Mouse (Mus musculus): ENCODE measurements around the gene Catip. TPM values are rescaled to one million over a fixed set of nuclear protein-coding genes. Genes with fewer than 3 reads are reported as not detected.
A peak's percentile ranks its signal among the peaks of the same experiment; 100 is the strongest.

The Catip gene
- total RNA-seq (2014; rRNA removed; ENCODE audit: low replicate concordance) (0.12 TPM in 1 of 2 replicates, not detected in the other), polyA plus RNA-seq (2015; fragmentation: Nextera tagmentation; extraction: Ambion mirVana) (0.51 and 0.61 TPM in 2 replicates)

GRCm38 (mm10) chr1:74361812-74362211 is at the start of gene Catip:
TSS of gene Catip (plus strand) at chr1:74362108.
- no peaks in the 10 kb centered on the region for H3K9me3 ChIP-seq (replicated peaks; ENCODE audit: control insufficient read depth, low read length)
- DNase-seq (ENCODE audit: low spot score) (peak; percentile 86), ATAC-seq (ENCODE audit: insufficient read depth, low read depth) (peak; percentile 74)
- no peaks in the 10 kb centered on the region for H3K36me3 ChIP-seq (replicated peaks; ENCODE audit: control insufficient read depth, insufficient read depth, low read length)
- no peak within 1 kb of the TSS for H3K4me3 ChIP-seq (ENCODE audit: low read depth, low read length)
- H3K27ac ChIP-seq (ENCODE audit: low read depth) = no peak within 1 kb of the TSS
- no peak within 1 kb of the TSS for H3K9ac ChIP-seq (replicated peaks; ENCODE audit: low read depth, low read length)
- H3K4me1 ChIP-seq (ENCODE audit: control insufficient read depth, insufficient read depth) = no peaks in the 10 kb centered on the region
- H3K27me3 ChIP-seq (ENCODE audit: control insufficient read depth, insufficient read depth, low read length) = no peaks in the 10 kb centered on the region
- WGBS = 3% methylated on average over 2 of the region's 2 CpGs
- TF ChIP-seq CTCF (IDR thresholded peaks at IDR 0.05; ENCODE audit: low read depth) (peak; percentile 92), EP300 (IDR thresholded peaks at IDR 0.05; ENCODE audit: low read depth) (no peak)
- no peak within 1 kb of the TSS for H3K4me2 ChIP-seq (ENCODE audit: low read depth, low read length)

- no peaks in the 10 kb centered on the region for H3K27me3 ChIP-seq (ENCODE audit: control insufficient read depth, insufficient read depth, low read length)
- H3K4me1 ChIP-seq (ENCODE audit: control insufficient read depth, insufficient read depth) = peaks cover 21% of the 10 kb centered on the region
- H3K4me2 ChIP-seq (ENCODE audit: low read depth, low read length) = no peak overlapping the region
- H3K4me3 ChIP-seq (ENCODE audit: low read depth, low read length) = no peak overlapping the region
- peak; percentile 90 for DNase-seq (ENCODE audit: low spot score)
- peak overlapping the region; percentile 5; the same call in 1 of the 2 replicates for H3K27ac ChIP-seq (ENCODE audit: low read depth)
- peak; percentile 34; the same call in 1 of the 2 replicates for ATAC-seq (ENCODE audit: insufficient read depth, low read depth)
- TF ChIP-seq EP300 (IDR thresholded peaks at IDR 0.05; ENCODE audit: low read depth) = no peak
- TF ChIP-seq CTCF (IDR thresholded peaks at IDR 0.05; ENCODE audit: low read depth) = peak; percentile 97
- 2% methylated on average over 3 of the region's 3 CpGs for WGBS
- no peak overlapping the region for H3K9ac ChIP-seq (replicated peaks; ENCODE audit: low read depth, low read length)
- no peaks in the 10 kb centered on the region for H3K36me3 ChIP-seq (replicated peaks; ENCODE audit: control insufficient read depth, insufficient read depth, low read length)
- no peaks in the 10 kb centered on the region for H3K9me3 ChIP-seq (replicated peaks; ENCODE audit: control insufficient read depth, low read length)
Observed at GRCm38 (mm10) chr1:74313049-74313692, 48.7 kb upstream of the Catip start.

GRCm38 (mm10) chr1:74314796-74315195 is 47.1 kb upstream of the Catip start:
- Histone ChIP-seq H3K27ac (ENCODE audit: low read depth) (no peak overlapping the region), H3K4me2 (ENCODE audit: low read depth, low read length) (no peak overlapping the region), H3K9ac (replicated peaks; ENCODE audit: low read depth, low read length) (no peak overlapping the region), H3K9me3 (replicated peaks; ENCODE audit: control insufficient read depth, low read length) (no peaks in the 10 kb centered on the region), H3K4me1 (ENCODE audit: control insufficient read depth, insufficient read depth) (peaks cover 14% of the 10 kb centered on the region), H3K36me3 (replicated peaks; ENCODE audit: control insufficient read depth, insufficient read depth, low read length) (no peaks in the 10 kb centered on the region), H3K27me3 (ENCODE audit: control insufficient read depth, insufficient read depth, low read length) (no peaks in the 10 kb centered on the region), H3K4me3 (ENCODE audit: low read depth, low read length) (no peak overlapping the region)
- TF ChIP-seq EP300 (IDR thresholded peaks at IDR 0.05; ENCODE audit: low read depth) (no peak), CTCF (IDR thresholded peaks at IDR 0.05; ENCODE audit: low read depth) (no peak)
- ATAC-seq (ENCODE audit: insufficient read depth, low read depth) (no peak), DNase-seq (ENCODE audit: low spot score) (no peak)
- WGBS = 75% methylated on average over 3 of the region's 3 CpGs

GRCm38 (mm10) chr1:74316114-74316827 is 45.6 kb upstream of the Catip start:
- no peak overlapping the region for H3K4me3 ChIP-seq (ENCODE audit: low read depth, low read length)
- no peak overlapping the region for H3K4me2 ChIP-seq (ENCODE audit: low read depth, low read length)
- no peaks in the 10 kb centered on the region for H3K27me3 ChIP-seq (ENCODE audit: control insufficient read depth, insufficient read depth, low read length)
- no peaks in the 10 kb centered on the region for H3K36me3 ChIP-seq (replicated peaks; ENCODE audit: control insufficient read depth, insufficient read depth, low read length)
- no peak overlapping the region for H3K9ac ChIP-seq (replicated peaks; ENCODE audit: low read depth, low read length)
- H3K9me3 ChIP-seq (replicated peaks; ENCODE audit: control insufficient read depth, low read length) = no peaks in the 10 kb centered on the region
- no peak overlapping the region for H3K27ac ChIP-seq (ENCODE audit: low read depth)
- 57% methylated on average over 4 of the region's 4 CpGs for WGBS
- H3K4me1 ChIP-seq (ENCODE audit: control insufficient read depth, insufficient read depth) = peaks cover 13% of the 10 kb centered on the region; the same call in 1 of the 2 replicates
- no peak for DNase-seq (ENCODE audit: low spot score)
- TF ChIP-seq EP300 (IDR thresholded peaks at IDR 0.05; ENCODE audit: low read depth) = no peak
- TF ChIP-seq CTCF (IDR thresholded peaks at IDR 0.05; ENCODE audit: low read depth) = no peak
- no peak for ATAC-seq (ENCODE audit: insufficient read depth, low read depth)

GRCm38 (mm10) chr1:74318711-74319110 is 43.2 kb upstream of the Catip start:
- 87% methylated on average over 3 of the region's 3 CpGs for WGBS
- H3K4me2 ChIP-seq (ENCODE audit: low read depth, low read length) = no peak overlapping the region
- no peak overlapping the region for H3K4me3 ChIP-seq (ENCODE audit: low read depth, low read length)
- H3K9me3 ChIP-seq (replicated peaks; ENCODE audit: control insufficient read depth, low read length) = no peaks in the 10 kb centered on the region
- no peak overlapping the region for H3K27ac ChIP-seq (ENCODE audit: low read depth)
- ATAC-seq (ENCODE audit: insufficient read depth, low read depth) (no peak), DNase-seq (ENCODE audit: low spot score) (no peak)
- no peaks in the 10 kb centered on the region for H3K36me3 ChIP-seq (replicated peaks; ENCODE audit: control insufficient read depth, insufficient read depth, low read length)
- no peaks in the 10 kb centered on the region for H3K27me3 ChIP-seq (ENCODE audit: control insufficient read depth, insufficient read depth, low read length)
- H3K4me1 ChIP-seq (ENCODE audit: control insufficient read depth, insufficient read depth) = peaks cover 14% of the 10 kb centered on the region
- H3K9ac ChIP-seq (replicated peaks; ENCODE audit: low read depth, low read length) = no peak overlapping the region
- no peak for TF ChIP-seq CTCF (IDR thresholded peaks at IDR 0.05; ENCODE audit: low read depth)
- TF ChIP-seq EP300 (IDR thresholded peaks at IDR 0.05; ENCODE audit: low read depth) = no peak
